Mouse (Mus musculus): Measurements from ENCODE around the gene Gm340.

Gene Gm340

DNA sequence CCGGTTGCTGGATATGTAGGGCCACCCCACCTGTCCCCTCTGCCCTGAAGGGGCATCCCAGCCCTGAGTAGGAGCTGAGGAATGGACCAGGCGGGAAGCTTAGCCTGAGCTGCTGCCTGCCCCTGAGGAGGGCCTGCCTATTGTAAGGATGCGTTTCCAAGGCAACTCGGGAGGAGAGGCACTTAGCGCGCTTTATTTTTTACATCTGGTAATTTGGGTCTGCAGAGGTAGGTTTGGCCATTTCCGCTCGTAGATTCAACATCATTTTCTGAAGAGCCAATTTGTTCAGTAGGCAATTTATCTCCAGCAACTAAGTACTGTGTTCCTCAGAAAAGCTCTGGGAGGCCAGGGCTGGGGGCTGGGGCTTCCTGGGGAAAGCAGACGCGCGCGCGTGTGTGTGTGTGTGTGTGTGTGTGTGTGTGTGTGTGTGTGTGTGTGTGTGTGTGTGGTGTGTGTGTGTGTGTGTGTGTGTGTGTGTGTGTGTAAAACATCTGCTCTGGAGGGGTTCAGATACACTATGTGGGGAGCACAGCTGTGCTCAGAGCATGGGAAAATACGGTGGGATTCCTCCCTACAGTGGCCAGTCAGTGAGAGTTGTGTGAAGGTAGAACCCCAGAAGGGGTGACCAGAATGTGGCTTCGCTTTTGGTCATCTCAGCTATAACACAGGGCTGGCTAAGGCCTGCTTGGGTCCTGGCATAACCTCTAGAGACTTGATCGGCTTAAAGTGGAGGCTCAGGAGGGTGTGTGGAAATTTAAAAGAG is 31.3 kb downstream of the Gm340 start:
- peak; percentile 75 for DNase-seq (ENCODE audit: low spot score)

DNA sequence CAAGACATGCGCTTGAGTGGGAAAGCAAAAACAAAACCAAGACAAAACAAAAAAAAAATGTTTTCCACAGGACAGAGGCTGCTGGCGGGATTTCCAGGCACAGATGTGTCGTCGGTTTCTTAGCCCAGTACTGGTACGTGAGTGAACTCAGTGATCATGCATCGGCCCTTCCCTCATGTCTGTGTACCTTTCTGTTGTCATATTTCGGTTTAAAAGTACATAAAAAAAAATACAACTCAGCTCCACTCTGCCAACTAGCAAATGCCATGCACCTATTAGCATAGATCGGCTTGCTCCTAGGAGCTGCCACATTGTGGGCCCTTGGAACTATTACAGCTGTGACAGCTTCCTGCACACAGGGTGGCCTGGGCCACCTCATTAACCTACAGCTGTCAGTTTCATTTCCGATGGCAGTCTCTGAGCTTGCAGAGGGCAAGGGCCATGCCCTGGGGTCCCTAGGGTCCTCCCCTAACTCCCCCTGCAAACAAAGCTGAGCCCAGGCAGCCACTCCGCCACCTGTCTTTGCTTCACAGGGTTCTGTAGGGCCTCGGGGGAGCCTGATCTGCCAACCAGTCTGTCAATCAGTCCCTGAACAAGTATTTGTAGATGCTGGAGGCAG is 33.5 kb downstream of the Gm340 start:
- DNase-seq (ENCODE audit: low spot score), result peak; percentile 80

DNA sequence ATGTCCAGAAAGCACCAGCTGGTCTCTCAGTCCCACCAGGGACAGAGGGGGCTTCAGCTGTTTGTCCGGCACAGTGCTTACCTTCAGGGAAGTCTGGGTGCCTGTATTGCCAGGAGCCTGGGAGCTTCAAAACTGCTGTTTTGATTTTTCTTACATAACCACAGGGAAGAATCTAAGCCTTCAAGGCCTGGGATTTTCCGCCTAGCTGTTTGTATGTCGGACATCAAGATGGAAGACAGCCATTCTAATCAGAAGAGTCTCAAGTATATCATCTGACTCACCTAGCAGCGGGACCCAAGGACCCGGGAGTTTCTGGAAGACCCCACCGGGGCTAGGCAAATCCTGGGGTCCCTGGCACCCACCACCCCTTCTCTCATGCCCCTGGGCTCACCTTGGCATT is 34.1 kb downstream of the Gm340 start:
- DNase-seq (ENCODE audit: low spot score), result no peak

DNA sequence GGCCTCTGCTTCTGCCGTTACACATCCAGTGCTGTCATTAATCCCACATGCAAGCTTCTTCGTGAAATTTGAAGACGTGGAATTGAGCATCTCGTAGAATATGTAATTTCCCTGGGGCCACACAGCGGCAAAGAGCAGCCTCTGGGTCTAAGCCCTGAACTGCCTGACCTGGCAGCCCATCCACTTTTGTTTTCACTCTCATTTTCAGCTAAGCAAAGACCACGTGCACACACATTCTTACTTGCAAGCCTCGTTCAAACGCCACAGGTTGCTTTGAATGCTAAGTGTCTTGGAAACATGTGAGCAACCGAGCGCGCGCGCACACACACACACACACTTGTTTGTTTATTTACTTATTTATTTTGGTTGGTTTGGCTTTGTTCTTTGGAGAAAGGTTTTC is 34.9 kb downstream of the Gm340 start:
- DNase-seq (ENCODE audit: low spot score), result no peak

DNA sequence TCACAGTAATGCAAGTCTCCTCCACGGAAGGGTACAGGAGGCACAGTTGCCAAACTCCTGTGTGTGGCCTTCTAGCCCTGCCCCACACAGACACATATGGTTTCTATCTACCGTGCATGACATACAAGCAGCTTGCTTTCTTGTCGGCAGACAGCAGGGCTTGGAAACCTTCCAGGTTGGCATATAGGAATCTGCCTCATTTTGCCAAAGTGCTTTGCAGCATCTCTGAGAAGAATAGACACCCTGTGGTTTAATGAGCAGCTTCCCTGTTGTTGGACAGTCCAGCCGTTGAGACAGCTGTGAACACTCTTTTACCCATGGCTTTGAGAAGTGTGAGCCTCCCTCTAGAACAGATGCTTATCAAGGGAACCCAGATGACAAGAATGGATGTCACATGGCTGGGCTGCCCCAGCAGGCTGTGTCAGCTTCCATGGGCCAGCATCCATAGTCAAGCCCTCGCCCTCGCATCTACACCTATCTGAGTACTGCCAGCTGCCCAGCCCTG is 36.0 kb downstream of the Gm340 start:
- DNase-seq (ENCODE audit: low spot score), result peak; percentile 37

DNA sequence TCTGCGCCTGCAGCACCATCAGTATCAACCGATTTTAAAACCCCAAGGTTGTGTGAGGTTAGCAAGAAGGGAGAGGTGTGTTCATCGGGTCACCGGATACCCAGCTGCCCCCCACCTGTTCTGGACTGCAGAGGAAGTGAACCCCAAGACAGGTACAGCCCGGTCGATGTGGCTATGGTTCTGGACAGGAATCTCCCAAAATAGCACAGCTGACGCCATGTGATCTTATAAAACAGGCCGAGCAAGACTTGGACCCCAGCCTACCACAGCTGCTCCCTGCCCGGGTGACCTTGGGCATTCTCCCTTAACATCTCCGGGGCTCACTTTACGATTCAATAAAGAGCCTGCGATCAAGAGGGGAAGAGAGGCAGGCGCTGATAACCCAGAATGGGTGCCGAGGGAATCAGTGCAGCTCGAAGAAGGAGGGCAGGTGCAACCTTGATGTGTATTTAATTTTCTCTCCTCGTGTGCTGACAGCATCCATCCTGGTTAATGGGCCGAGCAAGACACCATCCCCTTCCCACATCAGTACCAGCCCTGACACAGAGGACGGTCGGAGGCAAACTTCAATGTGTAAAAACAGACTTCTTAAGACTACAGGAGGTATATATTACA is 36.7 kb downstream of the Gm340 start:
- DNase-seq (ENCODE audit: low spot score), result no peak

DNA sequence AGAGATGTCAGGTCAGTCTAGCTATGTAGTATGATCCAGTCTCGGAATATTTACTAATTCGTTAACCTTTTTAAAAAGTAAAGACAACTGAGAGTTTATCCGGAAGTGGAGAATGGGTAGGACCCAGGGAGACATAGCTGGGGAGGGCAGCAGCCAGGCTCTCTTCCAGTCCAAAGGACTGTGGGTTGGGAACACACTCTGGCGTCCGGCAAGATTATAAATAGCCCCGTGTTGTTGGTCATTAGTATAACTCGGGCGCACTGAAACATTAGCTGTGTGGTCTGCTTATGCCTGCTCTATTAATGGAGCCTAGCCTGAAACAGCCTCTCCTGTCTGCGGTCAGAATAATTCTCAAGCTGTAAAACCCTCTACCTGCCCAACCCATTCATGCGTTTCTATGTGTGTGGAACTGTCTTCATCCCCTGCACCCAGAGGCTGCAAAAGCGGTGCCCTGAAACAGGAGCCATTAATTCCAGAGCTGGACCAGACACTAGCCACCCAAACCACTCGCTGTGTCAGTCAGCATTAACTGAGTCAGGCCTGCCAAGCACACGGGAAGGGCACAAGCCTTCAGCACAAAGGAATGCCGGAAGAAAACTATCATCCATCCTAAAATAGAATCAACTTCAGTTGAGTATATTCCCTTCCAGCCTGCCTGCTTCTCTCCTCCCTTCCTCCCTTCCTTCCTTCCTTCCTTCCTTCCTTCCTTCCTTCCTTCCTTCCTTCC is 38.4 kb downstream of the Gm340 start:
- DNase-seq (ENCODE audit: low spot score), result no peak

DNA sequence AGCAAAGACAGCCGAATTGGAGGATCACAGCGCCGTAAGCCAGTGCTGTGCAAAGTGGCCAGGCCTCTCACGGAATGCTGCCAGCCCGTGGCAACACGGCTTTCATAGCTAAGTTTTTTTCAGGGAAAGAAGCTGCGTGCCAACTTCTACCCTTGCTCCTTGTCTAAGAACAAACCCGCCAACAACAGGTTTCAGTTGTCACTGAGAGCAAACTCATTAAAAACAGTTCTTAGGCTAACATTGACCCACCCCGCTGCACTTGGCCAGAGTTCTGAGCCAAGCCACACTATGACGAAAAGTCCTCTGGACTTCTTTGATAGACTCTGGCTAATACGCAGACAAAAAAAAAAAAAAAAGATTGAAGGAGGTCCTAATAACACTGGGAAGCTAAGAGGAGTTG is 46.8 kb downstream of the Gm340 start:
- no peak for DNase-seq (ENCODE audit: low spot score)

DNA sequence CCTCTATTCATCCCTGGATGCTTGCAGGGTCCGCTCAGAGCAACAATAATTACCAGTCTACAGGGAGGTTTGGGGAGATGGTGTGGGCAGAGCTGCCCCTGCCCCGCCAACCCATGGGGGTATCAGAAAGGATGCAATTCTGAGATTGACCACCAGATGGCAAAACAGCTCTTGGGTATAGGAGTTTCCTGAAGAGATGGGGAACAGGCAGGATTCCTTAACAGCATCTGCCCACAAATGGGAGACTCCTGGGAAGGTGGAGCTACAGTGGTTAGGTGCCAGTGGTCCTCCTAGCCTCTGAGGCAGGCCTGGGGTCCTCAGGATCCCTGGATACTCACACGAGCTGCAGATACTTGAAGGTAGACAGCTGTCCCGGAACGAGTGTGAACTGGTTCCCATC is 47.4 kb downstream of the Gm340 start:
- DNase-seq (ENCODE audit: low spot score), result peak; percentile 84

DNA sequence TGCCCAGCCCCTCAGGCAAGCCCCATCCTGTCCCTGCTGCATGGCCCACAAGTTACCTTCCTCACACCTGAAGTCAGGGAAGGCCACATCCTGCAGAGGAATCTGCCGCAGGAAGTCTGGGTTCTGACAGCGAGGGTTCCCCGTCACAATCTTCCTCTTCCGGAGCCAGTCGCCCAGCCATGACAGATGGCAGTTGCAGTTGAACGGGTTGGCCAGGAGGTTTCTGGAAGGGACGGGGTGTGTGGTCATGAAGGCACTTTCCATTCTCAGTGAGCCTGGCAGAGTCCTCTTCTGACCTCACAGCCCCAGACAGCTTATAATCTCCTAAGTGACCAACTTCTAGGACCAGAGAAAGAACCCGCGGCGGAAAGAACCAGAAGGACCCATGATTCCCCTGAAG is 51.9 kb downstream of the Gm340 start:
- no peak for DNase-seq (ENCODE audit: low spot score)

DNA sequence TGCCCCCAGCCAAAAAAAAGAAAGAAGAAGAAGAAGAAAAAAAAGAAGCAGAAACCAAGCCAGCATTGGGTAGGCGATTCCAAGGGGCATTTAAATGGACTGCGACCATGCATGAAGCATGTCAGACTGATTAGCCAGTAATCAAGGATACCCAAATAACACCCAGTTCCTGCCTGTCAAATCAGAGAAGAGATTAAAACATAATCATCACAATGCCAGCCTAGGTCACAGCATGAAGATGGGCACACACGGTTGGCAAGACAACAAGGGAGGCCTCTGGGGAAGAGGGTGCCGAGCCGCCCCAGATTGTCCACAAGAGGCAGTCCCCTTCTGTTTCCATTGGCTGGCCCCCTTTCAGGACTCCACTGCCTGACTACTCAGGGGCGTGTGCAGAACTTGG is 52.8 kb downstream of the Gm340 start:
- no peak for DNase-seq (ENCODE audit: low spot score)
